In genomic region chr1:180356857-180357256, GRCm38 (mm10) we compare ENCODE assay signal across 16 mouse cellular contexts. TPM values are rescaled to one million over a fixed set of nuclear protein-coding genes. Genes with fewer than 3 reads are reported as not detected.
A peak's percentile ranks its signal among the peaks of the same experiment; 100 is the strongest.
DNase-seq lines count a peak whose midpoint lies in the region; ATAC-seq lines count a peak whose summit lies in the region.
"Had no signal": no experiment of that assay in that cellular context is flagged by ENCODE, and none has a peak within 500 bp of the region (broad histone marks: within the 10 kb centered on the region; RNA-seq: fewer than 3 reads in every experiment).

No protein-coding gene starts in this region.

- no peaks in the 10 kb centered on the region for H3K9me3 ChIP-seq in kidney, embryonic 15.5 days (replicated peaks)
- H3K9me3 ChIP-seq in kidney, embryonic 14.5 days (ENCODE audit: control insufficient read depth, low read length) = no peaks in the 10 kb centered on the region
- H3K9me3 ChIP-seq in liver, embryonic 12.5 days (replicated peaks) = no peaks in the 10 kb centered on the region
- H3K9me3 ChIP-seq: neural tube, embryonic 13.5 days had no signal

- ATAC-seq in kidney, embryonic 15.5 days (replicated peaks; ENCODE audit: low FRiP score) = no peak
- no peak for ATAC-seq in kidney, embryonic 14.5 days (ENCODE audit: low FRiP score, low TSS enrichment)
- no peak for ATAC-seq in liver, embryonic 12.5 days
- ATAC-seq in megakaryocyte-erythroid progenitor cell, adult 5-6 weeks (replicated peaks; ENCODE audit: low FRiP score, low TSS enrichment, poor library complexity, severe bottlenecking) = 0 out of 2 replicates have a peak, but pooled peaks have one; percentile 25
- ATAC-seq: forebrain, embryonic 14.5 days; intestine, embryonic 16.5 days had no signal

- peaks cover 6% of the 10 kb centered on the region; the same call in 1 of the 2 replicates for H3K36me3 ChIP-seq in kidney, embryonic 15.5 days
- no peaks in the 10 kb centered on the region for H3K36me3 ChIP-seq in kidney, embryonic 14.5 days (ENCODE audit: control insufficient read depth, insufficient read depth, low read length)
- H3K36me3 ChIP-seq in liver, embryonic 12.5 days = no peaks in the 10 kb centered on the region
- H3K36me3 ChIP-seq: neural tube, embryonic 13.5 days had no signal

- peaks cover 62% of the 10 kb centered on the region for H3K4me1 ChIP-seq in kidney, embryonic 15.5 days
- peaks cover 35% of the 10 kb centered on the region for H3K4me1 ChIP-seq in kidney, embryonic 14.5 days (ENCODE audit: control insufficient read depth, insufficient read depth, low read length)
- H3K4me1 ChIP-seq in liver, embryonic 12.5 days = peaks cover 61% of the 10 kb centered on the region

- no peak overlapping the region for H3K4me3 ChIP-seq in kidney, embryonic 15.5 days (replicated peaks)
- H3K4me3 ChIP-seq in kidney, embryonic 14.5 days (ENCODE audit: low read length) = no peak overlapping the region
- no peak overlapping the region for H3K4me3 ChIP-seq in liver, embryonic 12.5 days
- H3K4me3 ChIP-seq: neural tube, embryonic 13.5 days had no signal

- H3K4me2 ChIP-seq in kidney, embryonic 15.5 days = no peak overlapping the region
- H3K4me2 ChIP-seq in kidney, embryonic 14.5 days (replicated peaks; ENCODE audit: low read depth, low read length) = no peak overlapping the region
- no peak overlapping the region for H3K4me2 ChIP-seq in liver, embryonic 12.5 days
- H3K4me2 ChIP-seq: neural tube, embryonic 13.5 days had no signal

- H3K27me3 ChIP-seq in kidney, embryonic 15.5 days = no peaks in the 10 kb centered on the region
- no peaks in the 10 kb centered on the region for H3K27me3 ChIP-seq in kidney, embryonic 14.5 days (ENCODE audit: control insufficient read depth, insufficient read depth, low read length)
- H3K27me3 ChIP-seq in liver, embryonic 12.5 days (replicated peaks) = no peaks in the 10 kb centered on the region
- H3K27me3 ChIP-seq: neural tube, embryonic 13.5 days had no signal

- 49% methylated on average over 6 of the region's 6 CpGs for WGBS in kidney, embryonic 15.5 days
- 50% methylated on average over 6 of the region's 6 CpGs for WGBS in kidney, embryonic 14.5 days
- WGBS in liver, embryonic 12.5 days (ENCODE audit: insufficient replicate concordance) = 40% methylated on average over 6 of the region's 6 CpGs

- peak; percentile 25 for DNase-seq in adrenal gland, adult 2 months
- no peak for DNase-seq in adrenal gland, postnatal 14 days
- no peak for DNase-seq in liver
- DNase-seq in MN1 (ENCODE audit: low spot score) = no peak
- DNase-seq: adrenal gland, postnatal 25 days; cerebellum, postnatal 10 days; left cerebral cortex, postnatal 4 days; lung, adult 2 months; right cerebral cortex, postnatal 25 days had no signal

- no peak overlapping the region for H3K9ac ChIP-seq in kidney, embryonic 15.5 days
- no peak overlapping the region for H3K9ac ChIP-seq in kidney, embryonic 14.5 days (ENCODE audit: low read depth, low read length)
- H3K9ac ChIP-seq in liver, embryonic 12.5 days = no peak overlapping the region

- H3K27ac ChIP-seq in kidney, embryonic 15.5 days = peak overlapping the region; percentile 56; the same call in 1 of the 2 replicates
- H3K27ac ChIP-seq in kidney, embryonic 14.5 days (ENCODE audit: low read depth, low read length) = no peak overlapping the region
- H3K27ac ChIP-seq in liver, embryonic 12.5 days = peak overlapping the region; percentile 37; the same call in 1 of the 2 replicates
- H3K27ac ChIP-seq: neural tube, embryonic 13.5 days had no signal

RNA-seq across cellular contexts. Expression of gene Itpkb, which starts 26.6 kb away (rescaled TPM):
- total RNA-seq in adrenal gland, adult 2 months (2021) = 10 to 100 TPM; 45.6 to 76.4 TPM
- 22.6 and 25.3 TPM in 2 replicates for polyA plus RNA-seq in adrenal gland, adult 2 months (2012; rRNA removed)
- 63.9 and 71.4 TPM in 2 replicates for total RNA-seq in adrenal gland, postnatal 14 days (2021)
- 8.8 and 9.4 TPM in 2 replicates for polyA plus RNA-seq in kidney, embryonic 15.5 days (2015; fragmentation: Nextera tagmentation; extraction: Ambion mirVana)
- polyA plus RNA-seq in kidney, embryonic 14.5 days (2014; fragmentation: Nextera tagmentation; extraction: Ambion mirVana) = 7.3 and 7.7 TPM in 2 replicates
- 4.0 and 4.3 TPM in 2 replicates for polyA plus RNA-seq in liver, embryonic 12.5 days (2016; fragmentation: Nextera tagmentation; extraction: Ambion mirVana)
- 11.5 and 12.9 TPM in 2 replicates for total RNA-seq in megakaryocyte-erythroid progenitor cell, adult 5-6 weeks (2014; fragmentation: Nextera tagmentation)
- 6.1 and 6.3 TPM in 2 replicates for total RNA-seq in megakaryocyte-erythroid progenitor cell, adult 5-6 weeks (2017)
